Mouse (Mus musculus): ENCODE data around the gene Soat1.

GRCm38 (mm10) chr1:156408521-156408920 is 65.6 kb downstream of the Soat1 start:
- no peak for TF ChIP-seq MAFK (IDR thresholded peaks at IDR 0.05; ENCODE audit: insufficient read depth, low read depth, low read length)
- no peak for TF ChIP-seq CHD2 (IDR thresholded peaks at IDR 0.05; ENCODE audit: low read depth, low read length)
- no peak for TF ChIP-seq ZNF384 (IDR thresholded peaks at IDR 0.05; ENCODE audit: low read depth, low read length)
